Mouse (Mus musculus): ENCODE results near the gene Ankrd9. TPM values are rescaled to one million over a fixed set of nuclear protein-coding genes. Genes with fewer than 3 reads are reported as not detected.

Ankrd9 gene
- total RNA-seq, 4 experiments from 2014 or later, result 13.6 to 18.7 (median 16.5) TPM

DNA sequence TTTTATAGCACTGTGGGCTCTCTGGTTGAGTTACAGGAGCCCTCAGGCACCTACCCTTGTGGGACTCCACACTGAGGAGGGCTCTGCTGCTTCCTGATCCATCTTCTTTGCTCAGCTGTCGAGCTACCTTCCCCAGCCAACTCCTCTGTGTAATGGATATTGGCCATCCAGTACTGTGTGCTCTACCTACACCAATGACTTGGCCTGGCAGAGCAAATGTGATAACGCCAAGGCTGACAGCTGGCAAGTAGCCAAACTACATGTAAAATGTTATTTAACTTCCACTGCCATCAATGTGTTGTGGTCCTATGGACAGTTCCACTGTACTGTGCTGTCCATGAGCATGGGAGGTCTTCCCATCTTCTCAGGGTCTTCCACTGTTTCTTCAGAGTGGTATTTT is 16.9 kb downstream of the Ankrd9 start:
- no peak for DNase-seq (ENCODE audit: low spot score in 2 of 2)

DNA sequence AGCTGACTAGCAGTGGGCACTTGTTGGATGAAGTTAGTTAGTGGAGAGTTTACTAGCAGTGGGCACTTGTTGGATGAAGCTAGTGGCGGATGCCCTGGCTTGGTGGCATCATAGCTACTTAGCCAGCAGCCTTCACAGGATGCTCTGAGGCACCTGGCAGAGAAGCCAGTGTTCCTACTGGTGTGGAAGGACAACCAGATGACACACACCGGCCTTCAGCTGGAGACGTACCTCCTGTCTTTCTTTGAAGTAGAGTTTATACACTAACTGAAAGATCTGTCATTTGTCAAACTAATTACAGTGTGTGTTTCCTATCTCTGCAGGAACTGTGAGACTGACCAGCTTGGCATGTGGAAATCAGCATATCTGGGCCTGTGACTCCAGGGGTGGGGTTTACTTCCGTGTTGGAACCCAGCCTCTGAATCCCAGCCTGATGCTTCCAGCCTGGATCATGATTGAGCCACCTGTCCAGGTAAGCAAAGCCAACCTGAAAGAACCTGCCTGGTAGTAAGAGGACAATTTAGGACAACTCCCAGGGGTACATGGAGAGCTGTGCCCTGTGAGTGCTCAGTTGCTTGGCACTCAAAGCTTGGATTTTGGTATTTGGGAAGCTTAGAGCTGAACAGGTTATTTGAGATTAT is 24.4 kb downstream of the Ankrd9 start:
- DNase-seq (ENCODE audit: low spot score in 2 of 2), result no peak

DNA sequence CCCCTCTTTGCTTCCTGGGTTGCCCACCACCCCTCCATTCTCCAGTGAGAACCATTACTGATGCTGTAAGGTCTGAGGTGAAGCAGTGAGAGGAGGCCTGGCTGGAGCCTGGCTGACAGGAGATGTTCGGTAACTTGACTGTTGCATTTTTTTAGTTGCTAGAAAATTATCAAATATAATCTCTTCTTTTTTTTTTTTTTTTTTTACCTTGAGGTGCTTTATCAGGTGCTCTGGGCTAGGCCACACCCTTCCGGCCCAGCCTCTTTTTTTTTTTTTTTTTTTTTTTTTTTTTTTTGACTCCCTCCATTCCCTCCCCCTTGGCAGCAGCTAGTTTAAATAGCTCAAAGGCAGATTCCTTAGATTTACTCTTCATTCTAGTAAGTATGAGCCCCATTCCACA is 24.9 kb downstream of the Ankrd9 start:
- no peak for DNase-seq (ENCODE audit: low spot score in 2 of 2)

DNA sequence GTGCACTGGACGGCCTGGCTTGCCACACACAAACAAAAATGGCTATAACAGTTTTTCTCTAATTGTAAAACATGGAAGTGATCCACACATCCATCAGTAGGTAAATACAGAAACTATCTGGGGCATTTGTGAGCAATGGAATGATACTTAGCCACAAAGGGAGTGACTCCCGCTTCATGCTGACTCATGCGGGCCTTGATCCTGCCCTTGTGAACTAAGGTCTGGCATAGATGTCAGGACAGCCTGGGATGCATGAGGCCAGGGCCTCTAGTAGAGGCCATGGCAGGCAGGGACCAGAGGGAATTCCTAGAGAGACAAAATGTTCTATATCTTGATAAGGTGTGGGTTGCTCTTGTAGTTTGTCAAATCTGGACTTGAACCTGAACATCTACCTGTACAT is 25.4 kb downstream of the Ankrd9 start:
- no peak for DNase-seq (ENCODE audit: low spot score in 2 of 2)

DNA sequence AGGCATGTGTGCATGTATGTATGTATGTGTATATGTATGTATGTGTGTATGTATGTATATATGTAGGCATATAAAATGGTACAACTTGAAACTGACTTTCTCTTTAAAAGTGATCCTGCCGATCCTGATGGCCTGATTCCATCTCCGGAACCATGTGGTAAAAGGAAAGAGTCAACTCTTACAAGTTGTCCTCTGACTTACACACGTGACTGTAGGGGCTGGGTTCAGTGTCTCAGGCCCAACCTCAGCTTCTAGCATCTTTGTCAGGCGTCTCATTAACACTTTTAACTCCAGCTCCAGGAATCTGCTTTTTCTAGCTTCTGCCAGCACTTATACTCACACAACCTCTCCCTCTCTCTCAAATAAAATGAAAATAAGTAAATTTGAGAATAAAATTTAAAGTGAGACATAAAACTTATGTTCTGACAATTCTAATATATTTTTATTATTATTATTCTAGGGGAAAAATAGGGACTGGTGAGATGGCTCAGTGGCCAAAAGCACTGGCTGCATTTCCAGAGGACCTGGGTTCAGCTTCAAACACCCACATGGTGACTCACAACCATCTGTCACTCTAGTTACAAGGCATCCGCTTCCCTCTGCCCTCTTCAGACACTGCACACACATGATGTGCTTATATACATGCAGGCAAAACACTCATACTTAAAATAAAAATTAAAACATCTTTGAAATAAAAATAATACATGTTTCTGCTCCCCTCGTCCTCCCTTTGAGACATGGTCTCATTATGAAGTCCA is 26.0 kb downstream of the Ankrd9 start:
- no peak for DNase-seq (ENCODE audit: low spot score in 2 of 2)

DNA sequence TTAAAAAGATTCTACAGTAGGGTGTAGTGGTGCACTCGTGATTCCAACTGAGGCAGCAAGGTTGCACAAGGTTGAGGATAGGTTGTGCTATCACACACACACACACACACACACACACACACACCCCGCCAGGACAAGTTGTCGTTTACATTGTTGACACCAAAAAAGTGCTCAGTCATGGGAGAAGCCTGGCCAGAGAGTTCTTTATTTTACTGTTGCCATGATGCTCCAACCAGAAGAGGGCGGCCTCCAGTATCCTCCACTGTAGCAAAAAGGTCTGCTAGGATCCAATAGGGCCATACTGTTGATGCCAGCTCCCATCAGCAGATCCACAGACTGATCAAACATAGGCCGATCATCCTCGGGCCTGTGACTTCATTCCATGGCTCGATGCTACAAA is 27.6 kb downstream of the Ankrd9 start:
- DNase-seq (ENCODE audit: low spot score in 2 of 2), result no peak

DNA sequence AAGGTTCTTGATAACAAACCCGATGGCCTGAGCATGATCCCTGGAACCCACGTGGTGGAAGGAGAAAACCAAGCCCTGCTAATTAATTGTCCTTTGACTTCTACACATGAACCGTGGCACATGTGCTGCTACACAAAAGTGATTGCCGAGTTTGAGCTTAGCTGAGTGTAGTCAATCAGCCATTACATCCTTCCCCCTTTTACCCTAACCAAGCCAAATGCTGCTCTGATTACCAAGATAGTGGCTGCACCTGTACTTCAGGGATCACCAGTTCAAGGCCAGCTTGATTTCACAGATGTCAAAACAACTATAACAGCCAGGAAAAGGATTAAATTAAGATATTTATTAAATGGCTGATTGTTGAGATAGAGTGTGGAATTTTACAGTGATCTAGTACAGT is 28.7 kb downstream of the Ankrd9 start:
- DNase-seq (ENCODE audit: low spot score in 2 of 2), result no peak

DNA sequence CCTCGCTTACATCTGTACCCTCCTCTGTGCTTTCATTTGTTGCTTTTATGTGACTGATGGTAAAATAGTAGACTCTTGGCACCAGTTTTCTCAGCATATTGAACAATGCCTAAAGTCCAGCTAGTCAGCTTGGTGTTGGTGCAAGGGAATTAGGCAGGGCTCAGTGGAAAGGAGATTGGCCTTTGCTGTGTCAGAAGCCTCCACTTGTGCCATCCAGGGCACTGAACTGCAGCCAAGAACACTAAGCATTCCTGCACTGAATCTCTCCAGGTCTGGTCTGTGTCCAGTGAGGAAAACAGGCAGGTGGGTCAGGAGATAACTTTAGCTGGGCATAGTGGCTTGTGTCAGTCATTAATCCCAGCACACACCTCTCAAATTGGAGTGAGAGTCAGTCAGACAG is 29.4 kb downstream of the Ankrd9 start:
- DNase-seq (ENCODE audit: low spot score in 2 of 2), result no peak

DNA sequence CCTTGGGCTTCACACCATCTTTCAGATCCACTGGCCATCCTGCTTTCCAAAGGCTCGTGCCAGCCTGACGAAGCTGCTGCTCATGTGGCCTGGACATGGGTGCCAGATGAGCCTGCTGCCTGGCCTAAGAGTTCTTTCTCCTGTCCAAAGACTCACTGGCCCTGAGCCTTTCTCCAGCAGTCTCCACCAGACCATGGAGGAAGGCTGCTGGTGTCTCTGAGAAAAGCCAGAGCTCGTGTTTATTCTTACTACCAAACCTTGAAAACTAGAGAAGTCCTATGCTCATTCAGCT is 30.0 kb downstream of the Ankrd9 start:
- DNase-seq (ENCODE audit: low spot score in 2 of 2), result no peak

DNA sequence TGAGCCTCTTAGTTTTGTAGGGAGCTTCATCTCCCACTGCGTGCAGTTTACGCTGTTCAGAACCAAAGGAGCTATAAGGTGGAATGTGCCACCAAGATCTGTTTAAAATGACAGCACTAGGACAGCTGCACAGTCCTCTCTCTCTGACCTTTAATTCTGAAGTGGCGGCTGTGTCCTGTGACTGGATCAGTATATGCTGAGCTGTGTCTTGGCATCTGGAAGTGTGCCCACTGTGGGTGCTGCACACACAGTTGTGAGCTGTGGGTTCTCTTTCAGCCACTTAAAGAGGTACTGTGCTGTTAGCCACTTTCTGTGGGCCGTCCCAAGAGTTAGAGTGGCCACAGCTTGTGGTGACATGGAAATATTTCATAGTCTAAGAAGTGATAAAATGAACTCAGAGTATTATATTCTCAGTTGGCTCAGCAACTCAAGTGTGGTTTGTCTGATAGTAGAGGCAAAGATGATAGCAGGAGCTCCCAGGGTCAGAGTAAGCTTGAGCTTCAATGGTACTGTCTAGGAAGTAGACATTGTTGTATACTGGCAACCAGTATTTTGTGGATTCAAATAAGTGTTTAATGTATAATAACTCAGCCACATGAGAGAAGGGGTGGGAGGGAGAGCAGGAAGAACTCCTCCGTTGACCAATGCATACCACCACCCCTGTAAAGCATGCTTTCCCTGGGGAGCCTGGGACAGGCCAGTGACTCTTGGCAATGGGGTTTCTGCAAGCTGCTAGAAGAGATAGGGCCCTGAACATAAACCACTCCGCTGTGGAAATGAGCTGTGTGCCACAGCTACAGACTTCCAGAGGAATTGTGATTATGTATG is 30.5 kb downstream of the Ankrd9 start:
- DNase-seq (ENCODE audit: low spot score in 2 of 2), result no peak

DNA sequence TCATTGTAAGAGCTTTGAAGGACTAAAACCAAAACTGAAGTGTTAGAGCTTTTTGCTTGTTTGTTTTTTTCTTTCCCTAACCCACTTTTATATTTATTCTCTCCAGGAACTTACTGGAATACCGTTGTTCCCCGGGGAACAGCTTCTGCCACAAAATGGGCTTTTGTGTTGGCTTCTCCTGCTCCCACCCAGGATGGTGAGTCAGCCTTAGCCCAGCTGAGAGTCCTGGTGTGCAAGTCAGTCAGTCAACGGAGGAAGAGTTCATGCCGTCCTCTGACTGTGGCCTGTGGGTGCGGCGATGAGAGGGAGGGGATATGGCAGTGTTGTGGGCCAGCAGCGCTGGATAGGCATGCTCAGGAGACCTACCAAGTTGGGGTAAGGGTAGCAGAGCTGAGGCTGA is 32.6 kb downstream of the Ankrd9 start:
- DNase-seq (ENCODE audit: low spot score in 2 of 2), result no peak

DNA sequence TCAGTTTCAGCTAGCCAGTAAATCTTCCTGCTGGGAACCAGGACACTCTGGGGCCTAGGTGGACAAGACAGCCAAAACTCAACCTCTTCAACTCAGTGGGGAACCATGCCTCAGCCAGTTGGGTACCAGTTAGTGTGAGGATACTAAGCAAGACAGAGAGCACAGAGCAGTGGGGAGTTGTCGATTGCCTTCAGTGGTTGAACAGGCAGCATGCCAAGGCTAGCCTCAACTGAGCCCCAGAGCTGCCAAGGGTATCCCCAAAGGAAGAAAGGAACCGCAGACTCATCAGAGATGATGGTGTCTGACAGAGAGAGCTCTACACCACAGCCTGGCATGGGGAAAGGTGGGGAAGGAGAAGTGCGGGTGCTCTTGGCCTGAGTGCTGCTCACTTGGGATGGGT is 38.0 kb downstream of the Ankrd9 start:
- DNase-seq (ENCODE audit: low spot score in 2 of 2), result no peak

DNA sequence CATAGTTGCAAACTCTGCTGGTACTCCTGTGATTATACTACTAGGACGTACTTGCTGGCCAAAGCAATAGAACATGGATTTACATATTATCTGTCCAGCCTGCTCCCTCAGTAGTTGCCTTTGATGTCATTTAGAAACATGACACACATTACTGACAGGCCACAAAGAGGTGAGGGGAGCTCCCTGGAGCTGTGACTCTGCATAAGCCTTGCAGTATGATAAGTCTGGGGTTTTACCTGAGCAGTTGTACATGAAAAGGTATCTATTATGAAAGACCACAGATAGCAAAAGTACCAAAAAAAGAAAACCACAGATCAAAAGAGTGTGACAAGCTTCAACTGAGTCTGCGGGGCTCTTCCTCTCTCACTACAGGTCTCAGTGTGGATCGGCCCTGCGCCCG is 39.5 kb downstream of the Ankrd9 start:
- no peak for DNase-seq (ENCODE audit: low spot score in 2 of 2)

DNA sequence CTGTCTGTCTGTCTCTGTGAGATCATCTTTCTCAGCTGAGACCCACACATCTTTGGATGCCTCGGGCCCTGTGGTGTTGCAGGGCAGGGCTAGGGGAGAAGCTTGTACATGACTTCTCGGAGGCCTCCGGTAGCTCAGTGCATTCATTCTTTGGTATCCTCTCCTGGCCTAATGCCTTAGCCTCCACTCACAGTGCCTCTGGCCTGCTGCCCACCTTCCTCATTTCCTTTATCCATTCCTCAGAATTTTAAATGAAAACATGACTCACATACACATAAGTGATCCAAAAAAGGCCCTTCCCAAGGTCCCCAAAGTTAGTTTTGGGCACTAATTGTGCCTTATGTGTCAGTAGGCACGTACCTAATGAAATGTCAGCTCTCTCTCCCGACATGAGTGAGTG is 41.3 kb downstream of the Ankrd9 start:
- no peak for DNase-seq (ENCODE audit: low spot score in 2 of 2)

DNA sequence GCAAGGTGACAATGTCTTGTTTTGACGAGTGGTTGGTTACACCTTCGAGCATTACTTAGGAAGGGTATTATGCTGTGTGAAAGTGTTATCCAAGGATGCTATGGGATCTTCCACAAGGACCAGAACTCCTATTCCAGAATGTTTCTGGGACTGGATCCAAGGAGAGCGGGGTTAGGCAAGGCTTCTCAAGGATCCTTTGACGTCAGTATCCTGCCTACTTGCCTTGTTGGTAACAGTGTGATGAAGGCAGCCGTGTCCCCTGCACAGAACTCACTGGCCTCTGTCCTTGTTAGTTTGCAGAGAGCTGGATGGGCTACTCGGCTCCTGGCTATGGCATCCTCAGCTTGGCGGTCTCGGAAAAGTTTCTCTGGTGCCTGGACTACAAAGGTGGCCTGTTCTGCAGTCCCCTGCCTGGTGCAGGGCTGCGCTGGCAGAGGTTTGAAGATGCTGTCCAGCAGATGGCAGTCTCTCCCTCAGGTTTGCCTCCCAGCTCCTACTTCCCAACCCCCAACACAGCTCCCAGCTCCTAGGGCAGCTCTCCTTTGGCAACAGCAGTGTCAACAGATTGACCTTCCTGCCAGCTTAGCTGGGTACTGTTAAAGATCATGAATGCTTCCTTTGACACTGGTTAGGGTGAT is 42.7 kb downstream of the Ankrd9 start:
- DNase-seq (ENCODE audit: low spot score in 2 of 2), result peak; percentile 63 to 83

DNA sequence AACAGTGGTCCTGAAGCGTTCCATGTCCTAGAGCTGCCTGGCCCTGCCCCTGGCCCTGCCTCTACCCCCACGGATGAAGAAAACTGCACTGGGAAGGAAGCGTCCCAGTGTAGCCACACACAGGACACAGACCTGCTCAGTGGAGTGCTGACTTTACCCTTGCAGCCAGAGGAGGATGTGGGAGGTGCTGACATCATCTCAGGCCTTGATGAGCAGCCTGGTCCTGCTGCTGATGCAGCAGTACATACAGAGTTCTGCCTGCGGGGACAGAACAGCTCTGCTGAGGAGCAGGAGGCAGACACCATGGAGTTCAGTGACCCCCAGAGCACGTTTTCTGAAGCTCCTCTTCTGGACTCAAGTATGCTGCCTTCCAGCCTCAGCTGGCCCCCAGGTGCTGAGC is 46.0 kb downstream of the Ankrd9 start:
- DNase-seq (ENCODE audit: low spot score in 2 of 2), result peak in 1 of 2 experiments; percentile 51

Other genes with a start within 250 kb of the Ankrd9 start
- 10 to 100 TPM; 44.9 to 50.4 (median 47.1) TPM for gene Wdr20, start 241.1 kb downstream of the Ankrd9 start, total RNA-seq (2022)
- gene Mok, start 138.1 kb downstream of the Ankrd9 start, total RNA-seq (2022), result 10 to 100 TPM in 2 of 4 experiments, 1 to 10 TPM in 2; 9.8 to 11.6 (median 10.5) TPM
- gene Zfp839, start 128.8 kb downstream of the Ankrd9 start, total RNA-seq (2022), result 10 to 100 TPM; 12.3 to 15.5 (median 13.0) TPM
- gene Cinp, start 89.9 kb downstream of the Ankrd9 start, total RNA-seq (2022), result 10 to 100 TPM; 76.5 to 77.3 (median 76.7) TPM
- gene Tecpr2, start 89.8 kb downstream of the Ankrd9 start, total RNA-seq (2022), result 10 to 100 TPM; 45.8 to 51.8 (median 49.3) TPM
- 10 to 100 TPM; 13.0 to 15.2 (median 14.2) TPM for gene Rcor1, start 60.3 kb upstream of the Ankrd9 start, total RNA-seq (2022)
- gene Traf3, start 187.3 kb upstream of the Ankrd9 start, total RNA-seq (2022), result 10 to 100 TPM; 28.3 to 41.2 (median 36.2) TPM
- not detected for gene 4930595D18Rik, start 205.5 kb upstream of the Ankrd9 start, total RNA-seq (2022)